Mouse (Mus musculus) lung, postnatal 0 days (tissue): ENCODE measurements at regions not wholly inside any gene's neighbourhood (a gene's known extent, or its start where the extent isn't known, plus 50 kb on each side); places are given as distances from the start of the nearest gene placed in this dataset.

Experiments
- CTCF ChIP-seq: IDR thresholded peaks from 2 replicates; pipeline ENCODE4 v1.5.1; 2016; ENCODE audit warnings: antibody characterized with exemption, mild to moderate bottlenecking
- EP300 ChIP-seq: IDR thresholded peaks from 2 replicates; pipeline ENCODE4 v1.6.1; 2016; ENCODE audit warnings: antibody characterized with exemption, mild to moderate bottlenecking, control low read depth

GRCm38 (mm10) chr12:113259476-113259875 lies 73.7 kb downstream of the Tmem121 start:
- no peak for TF ChIP-seq CTCF
- TF ChIP-seq EP300: no peak
